Mouse (Mus musculus) CD4-positive, CD25-positive, alpha-beta regulatory T cell (primary cell): ENCODE results near the gene Gm13762. TPM values are rescaled to one million over a fixed set of nuclear protein-coding genes. Genes with fewer than 3 reads are reported as not detected.

Experiments
- polyA plus RNA-seq: library from polyadenylated mRNA; unstranded; fragments of 100-300 nt; shearing (Covaris generic); gene quantifications from one replicate; pipeline ENCODE4 v1.2.1, GENCODE M21; 2017

Gm13762 gene
- not detected for polyA plus RNA-seq

GRCm38 (mm10) chr2:88980181-88980580 lies at the start of gene Gm13762:
TSS of gene Gm13762 (minus strand) at chr2:88980281.

DNA sequence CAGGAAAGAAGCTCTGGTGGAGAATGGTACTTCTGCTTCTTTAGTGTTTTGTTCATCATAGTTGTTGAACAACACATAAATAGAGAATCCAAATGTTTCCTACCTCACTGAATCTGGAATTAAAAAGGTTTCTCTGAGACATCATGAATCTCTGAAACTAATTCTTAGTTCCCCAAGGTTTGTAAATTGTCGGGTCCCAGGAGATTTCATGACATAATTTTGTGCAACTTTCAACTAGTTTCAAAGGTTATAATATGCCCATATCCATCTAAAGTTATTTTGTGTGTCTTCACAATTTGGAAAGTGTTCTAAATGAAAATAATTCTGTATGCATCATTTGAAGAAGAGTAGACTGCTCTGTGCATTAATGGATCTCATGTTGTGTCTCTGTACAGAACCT lies 38.2 kb upstream of the Gm13762 start, which contains the start of gene Olfr1216:
Gene Olfr1216, minus strand, starts transcription at position 101 of the 400 bp plus-strand sequence.

DNA sequence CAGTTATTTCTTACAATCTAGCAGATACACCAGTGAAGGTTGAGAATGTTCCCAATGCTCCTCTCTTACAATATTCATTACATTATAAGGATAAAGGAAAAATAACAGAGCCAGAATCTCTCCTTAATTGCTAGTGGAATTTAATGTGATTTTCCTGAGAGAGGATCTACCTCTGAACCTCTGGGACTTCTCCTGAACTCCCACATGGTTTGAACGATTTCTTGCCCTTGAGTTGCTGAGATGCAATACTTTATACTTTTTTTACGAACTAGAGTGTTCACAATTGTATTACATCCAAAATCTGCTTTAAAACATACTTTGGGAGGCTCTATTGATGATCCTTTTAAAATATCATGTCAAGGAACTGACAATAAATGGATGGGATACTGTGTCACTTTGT lies 26.8 kb upstream of the Gm13762 start, which contains the start of gene Olfr1215:
Gene Olfr1215, minus strand, starts transcription at position 101 of the 400 bp plus-strand sequence.

GRCm38 (mm10) chr2:88992553-88992952 lies 12.5 kb upstream of the Gm13762 start, which contains the start of gene Olfr1214:
TSS of gene Olfr1214 (minus strand) at chr2:88992653.

GRCm38 (mm10) chr2:88953669-88954068 lies 26.4 kb downstream of the Gm13762 start, which contains the start of gene Olfr1212:
TSS of gene Olfr1212 (plus strand) at chr2:88953969.

GRCm38 (mm10) chr2:88938011-88938410 lies 42.1 kb downstream of the Gm13762 start, which contains the start of gene Olfr1211:
TSS of gene Olfr1211 (minus strand) at chr2:88938111.

Other genes starting within 250 kb of the Gm13762 start
- gene Olfr1197, start 247.9 kb downstream of the Gm13762 start, polyA plus RNA-seq: not detected
- not detected for gene Olfr1198, start 228.9 kb downstream of the Gm13762 start, polyA plus RNA-seq
- gene Olfr1199, start 219.8 kb downstream of the Gm13762 start, polyA plus RNA-seq: not detected
- not detected for gene Olfr1200, start 209.8 kb downstream of the Gm13762 start, polyA plus RNA-seq
- gene Olfr1201, start 187.2 kb downstream of the Gm13762 start, polyA plus RNA-seq: not detected
- not detected for gene Olfr1202, start 165.8 kb downstream of the Gm13762 start, polyA plus RNA-seq
- gene Olfr1205, start 150.5 kb downstream of the Gm13762 start, polyA plus RNA-seq: not detected
- not detected for gene Olfr1204, start 131.0 kb downstream of the Gm13762 start, polyA plus RNA-seq
- gene Olfr1206, start 117.0 kb downstream of the Gm13762 start, polyA plus RNA-seq: 0.11 TPM
- gene Olfr1208, start 78.0 kb downstream of the Gm13762 start, polyA plus RNA-seq: not detected
- not detected for gene Olfr1209, start 65.1 kb downstream of the Gm13762 start, polyA plus RNA-seq
- gene Olfr1211, start 42.2 kb downstream of the Gm13762 start, polyA plus RNA-seq: not detected
- not detected for gene Olfr1212, start 26.3 kb downstream of the Gm13762 start, polyA plus RNA-seq
- gene Olfr1214, start 12.4 kb upstream of the Gm13762 start, polyA plus RNA-seq: not detected
- gene Olfr1215, start 26.7 kb upstream of the Gm13762 start, polyA plus RNA-seq: not detected
- gene Olfr1216, start 38.1 kb upstream of the Gm13762 start, polyA plus RNA-seq: not detected
- not detected for gene Olfr1217, start 51.8 kb upstream of the Gm13762 start, polyA plus RNA-seq
- gene Olfr1218, start 80.9 kb upstream of the Gm13762 start, polyA plus RNA-seq: not detected
- gene Olfr1219, start 103.2 kb upstream of the Gm13762 start, polyA plus RNA-seq: not detected
- gene Olfr1220, start 126.6 kb upstream of the Gm13762 start, polyA plus RNA-seq: 0.07 TPM
- gene Olfr1221, start 137.0 kb upstream of the Gm13762 start, polyA plus RNA-seq: not detected
- gene Olfr1222, start 152.8 kb upstream of the Gm13762 start, polyA plus RNA-seq: not detected
- gene Olfr1223, start 171.3 kb upstream of the Gm13762 start, polyA plus RNA-seq: not detected
- gene Olfr1224-ps1, start 183.8 kb upstream of the Gm13762 start, polyA plus RNA-seq: not detected
- 0.07 TPM for gene Olfr1225, start 194.4 kb upstream of the Gm13762 start, polyA plus RNA-seq
- gene Olfr1226, start 219.8 kb upstream of the Gm13762 start, polyA plus RNA-seq: not detected